Mouse (Mus musculus): Measurements from ENCODE around the gene Olfr1100.

Olfr1100 gene

GRCm38 (mm10) chr2:86979854-86980253, at the start of gene Olfr1100:
Gene Olfr1100 (minus strand): TSS chr2:86979954.
- DNase-seq (ENCODE audit: low spot score), result no peak

- DNase-seq (ENCODE audit: low spot score), result no peak
Observed at GRCm38 (mm10) chr2:87026980-87027379, 47.2 kb upstream of the Olfr1100 start, which contains the start of gene Olfr1104. Gene Olfr1104 (minus strand): TSS chr2:87027080.

GRCm38 (mm10) chr2:86998098-86998497, 18.3 kb upstream of the Olfr1100 start, which contains the start of gene Olfr1102:
Gene Olfr1102 (plus strand): TSS chr2:86998398.
- no peak for DNase-seq (ENCODE audit: low spot score)

- no peak for DNase-seq (ENCODE audit: low spot score)
Observed at GRCm38 (mm10) chr2:86991121-86991520, 11.4 kb upstream of the Olfr1100 start, which contains the start of gene Olfr1101. Gene Olfr1101 (minus strand): TSS chr2:86991221.

GRCm38 (mm10) chr2:86960593-86960992, 19.2 kb downstream of the Olfr1100 start, which contains the start of gene Olfr1099:
Gene Olfr1099 (minus strand): TSS chr2:86960693.
- no peak for DNase-seq (ENCODE audit: low spot score)

GRCm38 (mm10) chr2:86926557-86926956, 53.2 kb downstream of the Olfr1100 start:
- DNase-seq (ENCODE audit: low spot score), result no peak
